Mouse (Mus musculus): ENCODE data around the gene Cyp1a1. TPM values are rescaled to one million over a fixed set of nuclear protein-coding genes. Genes with fewer than 3 reads are reported as not detected.
A peak's percentile ranks its signal among the peaks of the same experiment; 100 is the strongest.

Cyp1a1 gene
- total and polyA plus RNA-seq, 3 experiments, result 0.09 to 0.78 (median 0.13) TPM

DNA sequence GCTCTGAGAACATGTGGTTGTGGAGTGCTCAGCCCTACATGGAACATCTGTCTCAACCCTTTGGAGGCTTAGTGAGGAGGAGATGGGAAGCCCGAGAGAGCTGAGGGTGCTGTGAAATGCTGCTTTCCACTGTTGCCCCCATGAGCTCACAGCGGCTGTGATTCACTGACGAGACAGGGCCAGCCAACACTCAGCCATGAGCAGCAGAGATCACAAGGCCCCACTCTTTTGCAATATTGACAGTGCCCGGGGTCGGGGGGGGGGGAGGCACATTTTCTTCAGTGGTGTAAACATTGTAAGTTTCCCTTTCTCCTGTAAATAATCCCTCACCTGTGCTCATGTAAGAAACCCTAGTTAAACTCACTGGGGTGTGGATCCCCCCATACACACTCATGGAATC lies 16.2 kb upstream of the Cyp1a1 start:
- WGBS, result 85% methylated on average over 5 of the region's 5 CpGs

GRCm38 (mm10) chr9:57681411-57681810 lies 6.3 kb upstream of the Cyp1a1 start:
- TF ChIP-seq POLR2A (IDR thresholded peaks at IDR 0.05; ENCODE audit: insufficient read depth, low read depth, low read length), result no peak
- no peak for TF ChIP-seq CTCF (IDR thresholded peaks at IDR 0.05)
- TF ChIP-seq EP300 (IDR thresholded peaks at IDR 0.05; ENCODE audit: insufficient read depth, low read depth, low read length), result no peak
- Histone ChIP-seq H3K4me1 (ENCODE audit: control insufficient read depth, insufficient read depth, low read length) (no peaks in the 10 kb centered on the region), H3K27ac (no peak overlapping the region), H3K27me3 (ENCODE audit: control insufficient read depth, insufficient read depth, low read length) (no peaks in the 10 kb centered on the region), H3K4me3 (no peak overlapping the region), H3K36me3 (ENCODE audit: control insufficient read depth, insufficient read depth, low read length) (no peaks in the 10 kb centered on the region), H3K79me2 (replicated peaks; ENCODE audit: control insufficient read depth, insufficient read depth, low read length) (no peaks in the 10 kb centered on the region), H3K9ac (ENCODE audit: low read depth, low read length) (no peak overlapping the region)
- WGBS, result 77% methylated on average over 10 of the region's 10 CpGs
- DNase-seq, result no peak
- intact Hi-C loops (cut with DNase I), result no loop called here

More for the DNA sequence above, 16.2 kb upstream of the Cyp1a1 start:
- peaks cover 10% of the 10 kb centered on the region for H3K4me1 ChIP-seq (ENCODE audit: control insufficient read depth, insufficient read depth, low read length)
- intact Hi-C loops (cut with DNase I), result no loop called here
- DNase-seq, result no peak
- TF ChIP-seq POLR2A (IDR thresholded peaks at IDR 0.05; ENCODE audit: insufficient read depth, low read depth, low read length), result no peak
- no peak for TF ChIP-seq EP300 (IDR thresholded peaks at IDR 0.05; ENCODE audit: insufficient read depth, low read depth, low read length)
- TF ChIP-seq CTCF (IDR thresholded peaks at IDR 0.05), result no peak
- H3K27me3 ChIP-seq (ENCODE audit: control insufficient read depth, insufficient read depth, low read length), result no peaks in the 10 kb centered on the region
- H3K9ac ChIP-seq (ENCODE audit: low read depth, low read length), result no peak overlapping the region
- H3K4me3 ChIP-seq, result no peak overlapping the region
- H3K79me2 ChIP-seq (replicated peaks; ENCODE audit: control insufficient read depth, insufficient read depth, low read length), result no peaks in the 10 kb centered on the region
- H3K36me3 ChIP-seq (ENCODE audit: control insufficient read depth, insufficient read depth, low read length), result no peaks in the 10 kb centered on the region
- H3K27ac ChIP-seq, result no peak overlapping the region

- no peak for TF ChIP-seq POLR2A (IDR thresholded peaks at IDR 0.05; ENCODE audit: insufficient read depth, low read depth, low read length)
- TF ChIP-seq EP300 (IDR thresholded peaks at IDR 0.05; ENCODE audit: insufficient read depth, low read depth, low read length), result no peak
- TF ChIP-seq CTCF (IDR thresholded peaks at IDR 0.05), result no peak
- no peaks in the 10 kb centered on the region for H3K27me3 ChIP-seq (ENCODE audit: control insufficient read depth, insufficient read depth, low read length)
- H3K27ac ChIP-seq, result no peak within 1 kb of the TSS
- no peaks in the 10 kb centered on the region for H3K79me2 ChIP-seq (replicated peaks; ENCODE audit: control insufficient read depth, insufficient read depth, low read length)
- 69% methylated on average over 5 of the region's 5 CpGs for WGBS
- DNase-seq, result no peak
- H3K36me3 ChIP-seq (ENCODE audit: control insufficient read depth, insufficient read depth, low read length), result no peaks in the 10 kb centered on the region
- intact Hi-C loops (cut with DNase I), result no loop called here
- no peak within 1 kb of the TSS for H3K4me3 ChIP-seq
- H3K9ac ChIP-seq (ENCODE audit: low read depth, low read length), result no peak within 1 kb of the TSS
- no peaks in the 10 kb centered on the region for H3K4me1 ChIP-seq (ENCODE audit: control insufficient read depth, insufficient read depth, low read length)
These were observed 4.2 kb upstream of the Cyp1a1 start, which contains the start of gene Cyp1a2 for GRCm38 (mm10) chr9:57683520-57683919. Cyp1a2 (minus strand) TSS chr9:57683703.

- Histone ChIP-seq H3K36me3 (ENCODE audit: control insufficient read depth, insufficient read depth, low read length) (no peaks in the 10 kb centered on the region), H3K27ac (no peak overlapping the region), H3K4me3 (no peak overlapping the region), H3K9ac (ENCODE audit: low read depth, low read length) (no peak overlapping the region), H3K27me3 (ENCODE audit: control insufficient read depth, insufficient read depth, low read length) (no peaks in the 10 kb centered on the region), H3K4me1 (ENCODE audit: control insufficient read depth, insufficient read depth, low read length) (no peaks in the 10 kb centered on the region), H3K79me2 (replicated peaks; ENCODE audit: control insufficient read depth, insufficient read depth, low read length) (no peaks in the 10 kb centered on the region)
- TF ChIP-seq POLR2A (IDR thresholded peaks at IDR 0.05; ENCODE audit: insufficient read depth, low read depth, low read length) (no peak), EP300 (IDR thresholded peaks at IDR 0.05; ENCODE audit: insufficient read depth, low read depth, low read length) (no peak), CTCF (IDR thresholded peaks at IDR 0.05) (no peak)
- intact Hi-C loops (cut with DNase I), result no loop called here
- WGBS, result 85% methylated on average over 5 of the region's 5 CpGs
- DNase-seq, result no peak
These were observed 1.7 kb upstream of the Cyp1a1 start for GRCm38 (mm10) chr9:57686011-57686410.

GRCm38 (mm10) chr9:57688158-57688557 lies 430 bp downstream of the Cyp1a1 start:
- intact Hi-C loops (cut with DNase I), result no loop called here
- TF ChIP-seq CTCF (IDR thresholded peaks at IDR 0.05), result peak; percentile 48
- TF ChIP-seq EP300 (IDR thresholded peaks at IDR 0.05; ENCODE audit: insufficient read depth, low read depth, low read length), result no peak
- WGBS, result 47% methylated on average over 2 of the region's 2 CpGs
- DNase-seq, result no peak
- Histone ChIP-seq H3K27me3 (ENCODE audit: control insufficient read depth, insufficient read depth, low read length) (no peaks in the 10 kb centered on the region), H3K4me3 (no peak overlapping the region), H3K9ac (ENCODE audit: low read depth, low read length) (no peak overlapping the region), H3K36me3 (ENCODE audit: control insufficient read depth, insufficient read depth, low read length) (no peaks in the 10 kb centered on the region), H3K79me2 (replicated peaks; ENCODE audit: control insufficient read depth, insufficient read depth, low read length) (no peaks in the 10 kb centered on the region), H3K27ac (no peak overlapping the region), H3K4me1 (ENCODE audit: control insufficient read depth, insufficient read depth, low read length) (no peaks in the 10 kb centered on the region)

GRCm38 (mm10) chr9:57688606-57689005 lies 878 bp downstream of the Cyp1a1 start:
- DNase-seq, result no peak
- no peak overlapping the region for H3K27ac ChIP-seq
- TF ChIP-seq POLR2A (IDR thresholded peaks at IDR 0.05; ENCODE audit: insufficient read depth, low read depth, low read length) (no peak), CTCF (IDR thresholded peaks at IDR 0.05) (no peak), EP300 (IDR thresholded peaks at IDR 0.05; ENCODE audit: insufficient read depth, low read depth, low read length) (no peak)
- H3K79me2 ChIP-seq (replicated peaks; ENCODE audit: control insufficient read depth, insufficient read depth, low read length), result no peaks in the 10 kb centered on the region
- no peaks in the 10 kb centered on the region for H3K36me3 ChIP-seq (ENCODE audit: control insufficient read depth, insufficient read depth, low read length)
- no peak overlapping the region for H3K4me3 ChIP-seq
- no peaks in the 10 kb centered on the region for H3K4me1 ChIP-seq (ENCODE audit: control insufficient read depth, insufficient read depth, low read length)
- no peak overlapping the region for H3K9ac ChIP-seq (ENCODE audit: low read depth, low read length)
- no peaks in the 10 kb centered on the region for H3K27me3 ChIP-seq (ENCODE audit: control insufficient read depth, insufficient read depth, low read length)
- intact Hi-C loops (cut with DNase I), result no loop called here
- 71% methylated on average over 2 of the region's 2 CpGs for WGBS
